Mouse (Mus musculus): ENCODE data around the gene Vmn2r12. TPM values are rescaled to one million over a fixed set of nuclear protein-coding genes. Genes with fewer than 3 reads are reported as not detected.
"Not testable (repeated sequence)": the region's sequence is repeated elsewhere in the genome, so short reads cannot be mapped to it uniquely, and the experiment has no call there.

The Vmn2r12 gene
- polyA plus RNA-seq (2015; fragmentation: Nextera tagmentation; extraction: Ambion mirVana), result not detected in 2 replicates

GRCm38 (mm10) chr5:109097850-109098249 lies at the start of gene Vmn2r12:
Vmn2r12 (minus strand) TSS chr5:109097950.
- ATAC-seq; H3K27ac ChIP-seq (ENCODE audit: low read depth, low read length); H3K36me3 ChIP-seq (ENCODE audit: control insufficient read depth, insufficient read depth, low read length); H3K4me1 ChIP-seq (ENCODE audit: control insufficient read depth, insufficient read depth, low read depth, low read length); H3K9ac ChIP-seq (ENCODE audit: low read depth, low read length); H3K4me3 ChIP-seq (ENCODE audit: low read length); H3K4me2 ChIP-seq (ENCODE audit: low read length); H3K9me3 ChIP-seq (ENCODE audit: control insufficient read depth, low read length); H3K27me3 ChIP-seq (replicated peaks; ENCODE audit: control insufficient read depth, insufficient read depth, low read length): not testable (repeated sequence)
- 87% methylated on average over 5 of the region's 5 CpGs for WGBS

- 72% methylated on average over 2 of the region's 2 CpGs for WGBS
- no peaks in the 10 kb centered on the region for H3K27me3 ChIP-seq (replicated peaks; ENCODE audit: control insufficient read depth, insufficient read depth, low read length)
- H3K27ac ChIP-seq (ENCODE audit: low read depth, low read length), result no peak overlapping the region
- H3K4me1 ChIP-seq (ENCODE audit: control insufficient read depth, insufficient read depth, low read depth, low read length), result no peaks in the 10 kb centered on the region
- no peak for ATAC-seq
- H3K9me3 ChIP-seq (ENCODE audit: control insufficient read depth, low read length), result peaks cover 11% of the 10 kb centered on the region
- no peak overlapping the region for H3K4me2 ChIP-seq (ENCODE audit: low read length)
- H3K9ac ChIP-seq (ENCODE audit: low read depth, low read length), result no peak overlapping the region
- H3K36me3 ChIP-seq (ENCODE audit: control insufficient read depth, insufficient read depth, low read length), result no peaks in the 10 kb centered on the region
- no peak overlapping the region for H3K4me3 ChIP-seq (ENCODE audit: low read length)
Measured at GRCm38 (mm10) chr5:109139546-109139945, 41.8 kb upstream of the Vmn2r12 start.

DNA sequence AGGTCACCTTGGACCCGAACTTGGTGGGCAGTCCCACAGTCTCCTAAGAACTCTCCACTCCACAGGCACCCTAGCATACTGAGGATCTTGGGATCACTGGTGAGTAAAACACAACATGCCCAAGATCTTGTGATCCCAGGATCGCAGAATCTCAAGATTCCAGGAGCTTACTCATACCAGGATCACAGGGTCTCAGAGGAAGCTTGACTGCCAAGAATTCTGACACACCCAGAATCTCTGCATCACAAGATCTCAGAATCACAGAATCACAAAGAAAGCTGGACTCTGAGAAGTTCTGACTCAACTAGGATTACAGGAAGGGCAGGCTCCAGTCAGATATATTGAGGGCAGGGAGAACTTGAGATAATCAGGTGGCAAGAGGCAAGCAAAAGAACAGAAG lies 39.0 kb upstream of the Vmn2r12 start:
- peaks cover 11% of the 10 kb centered on the region for H3K9me3 ChIP-seq (ENCODE audit: control insufficient read depth, low read length)
- WGBS, result 74% methylated on average over 2 of the region's 2 CpGs
- no peaks in the 10 kb centered on the region for H3K4me1 ChIP-seq (ENCODE audit: control insufficient read depth, insufficient read depth, low read depth, low read length)
- H3K27me3 ChIP-seq (replicated peaks; ENCODE audit: control insufficient read depth, insufficient read depth, low read length), result no peaks in the 10 kb centered on the region
- no peak overlapping the region for H3K9ac ChIP-seq (ENCODE audit: low read depth, low read length)
- H3K4me2 ChIP-seq (ENCODE audit: low read length), result no peak overlapping the region
- ATAC-seq, result no peak
- no peak overlapping the region for H3K4me3 ChIP-seq (ENCODE audit: low read length)
- no peak overlapping the region for H3K27ac ChIP-seq (ENCODE audit: low read depth, low read length)
- no peaks in the 10 kb centered on the region for H3K36me3 ChIP-seq (ENCODE audit: control insufficient read depth, insufficient read depth, low read length)

DNA sequence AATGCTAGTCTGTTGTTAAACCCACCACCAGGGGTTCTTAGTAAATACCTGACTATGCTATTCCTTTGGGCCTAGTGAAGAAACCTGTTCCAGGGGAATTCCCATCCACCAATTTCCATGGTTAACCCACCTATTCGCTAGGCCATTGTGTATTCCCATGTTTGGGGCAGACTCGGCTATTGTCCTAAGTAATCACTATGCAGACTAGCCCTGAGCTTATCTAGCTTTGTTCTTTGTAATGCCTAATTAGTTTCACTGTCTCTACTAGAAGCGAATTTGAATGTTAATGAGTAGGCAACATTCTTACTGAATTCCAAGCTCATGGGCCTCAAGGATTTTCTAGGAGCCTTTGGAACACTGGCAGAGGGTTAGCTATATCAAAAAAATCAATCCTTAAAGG lies 1.3 kb downstream of the Vmn2r12 start:
- H3K9ac ChIP-seq (ENCODE audit: low read depth, low read length); H3K27ac ChIP-seq (ENCODE audit: low read depth, low read length); H3K4me3 ChIP-seq (ENCODE audit: low read length); H3K4me1 ChIP-seq (ENCODE audit: control insufficient read depth, insufficient read depth, low read depth, low read length); H3K4me2 ChIP-seq (ENCODE audit: low read length); H3K27me3 ChIP-seq (replicated peaks; ENCODE audit: control insufficient read depth, insufficient read depth, low read length); ATAC-seq; H3K9me3 ChIP-seq (ENCODE audit: control insufficient read depth, low read length); H3K36me3 ChIP-seq (ENCODE audit: control insufficient read depth, insufficient read depth, low read length): not testable (repeated sequence)
- WGBS, result 80% methylated on average over 3 of the region's 3 CpGs

DNA sequence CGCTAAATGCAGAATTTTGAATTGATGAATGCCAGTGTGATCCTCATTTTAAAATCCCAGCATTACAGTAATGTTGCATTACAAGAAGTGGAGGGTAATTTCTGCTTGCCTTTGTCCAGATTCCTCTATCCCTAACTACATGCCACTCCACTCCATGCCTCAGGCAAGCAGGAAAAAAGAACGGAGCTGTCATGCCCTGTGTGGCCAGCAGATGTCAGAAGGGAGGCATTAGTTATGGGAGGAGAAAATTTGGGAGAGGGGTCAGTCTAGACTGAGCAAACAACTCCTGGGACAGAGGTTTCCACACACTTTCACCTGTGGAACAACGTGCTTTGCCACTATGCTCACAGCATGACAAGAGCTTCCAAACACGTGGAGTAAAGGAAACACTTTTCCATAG lies 25.7 kb downstream of the Vmn2r12 start:
- not testable (repeated sequence) for H3K9me3 ChIP-seq (ENCODE audit: control insufficient read depth, low read length); H3K4me1 ChIP-seq (ENCODE audit: control insufficient read depth, insufficient read depth, low read depth, low read length); H3K27ac ChIP-seq (ENCODE audit: low read depth, low read length); H3K4me3 ChIP-seq (ENCODE audit: low read length); H3K4me2 ChIP-seq (ENCODE audit: low read length); H3K9ac ChIP-seq (ENCODE audit: low read depth, low read length); H3K27me3 ChIP-seq (replicated peaks; ENCODE audit: control insufficient read depth, insufficient read depth, low read length); H3K36me3 ChIP-seq (ENCODE audit: control insufficient read depth, insufficient read depth, low read length); ATAC-seq
- 48% methylated on average over 4 of the region's 4 CpGs for WGBS

DNA sequence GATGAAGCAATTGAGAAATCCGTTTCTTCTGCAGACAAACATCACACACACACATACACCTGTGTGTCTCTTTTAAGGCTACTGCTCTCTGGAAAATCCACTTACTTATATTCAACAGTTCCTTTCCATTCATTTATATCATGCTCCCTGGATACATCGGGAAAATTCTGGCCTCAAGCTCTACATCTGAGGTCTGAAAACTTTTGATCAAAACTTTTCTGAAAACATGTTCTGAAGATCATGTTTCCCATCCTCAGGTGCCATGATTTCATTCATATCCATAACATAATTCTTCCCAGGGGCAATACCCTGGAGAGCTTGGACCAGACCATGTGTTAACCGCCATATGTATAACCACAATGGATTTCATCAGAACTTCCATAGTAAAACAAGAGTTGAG lies 38.3 kb downstream of the Vmn2r12 start, which contains the start of gene Vmn2r11:
Gene Vmn2r11 (minus strand): TSS at position 101 of the 400 bp plus-strand sequence.
- H3K4me3 ChIP-seq (ENCODE audit: low read length); H3K4me2 ChIP-seq (ENCODE audit: low read length); H3K27me3 ChIP-seq (replicated peaks; ENCODE audit: control insufficient read depth, insufficient read depth, low read length); H3K4me1 ChIP-seq (ENCODE audit: control insufficient read depth, insufficient read depth, low read depth, low read length); ATAC-seq; H3K36me3 ChIP-seq (ENCODE audit: control insufficient read depth, insufficient read depth, low read length); H3K27ac ChIP-seq (ENCODE audit: low read depth, low read length); H3K9me3 ChIP-seq (ENCODE audit: control insufficient read depth, low read length); H3K9ac ChIP-seq (ENCODE audit: low read depth, low read length): not testable (repeated sequence)
- WGBS, result 84% methylated on average over 3 of the region's 3 CpGs

DNA sequence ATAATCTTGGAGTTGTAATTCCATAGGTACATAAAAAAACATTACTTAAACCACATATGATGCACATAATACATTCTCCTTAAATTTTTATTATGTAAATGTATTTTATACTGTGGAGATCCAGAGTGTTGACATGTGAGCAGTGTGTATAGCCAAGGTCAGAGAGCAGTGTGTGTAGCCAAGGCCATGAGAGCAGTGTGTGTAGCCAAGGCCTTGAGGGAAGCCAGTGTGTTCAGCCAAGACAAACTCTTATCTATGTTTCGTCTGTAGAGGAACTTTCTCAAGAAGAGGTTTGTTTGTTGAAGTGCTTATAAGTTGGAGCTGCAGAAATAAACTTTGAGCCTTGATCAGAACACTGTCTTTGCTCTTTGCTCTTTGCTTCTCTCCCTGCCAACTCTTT lies 42.5 kb downstream of the Vmn2r12 start:
- no peaks in the 10 kb centered on the region for H3K4me1 ChIP-seq (ENCODE audit: control insufficient read depth, insufficient read depth, low read depth, low read length)
- 65% methylated on average over 1 of the region's 1 CpGs for WGBS
- no peak for ATAC-seq
- H3K27ac ChIP-seq (ENCODE audit: low read depth, low read length), result no peak overlapping the region
- no peak overlapping the region for H3K9ac ChIP-seq (ENCODE audit: low read depth, low read length)
- no peak overlapping the region for H3K4me3 ChIP-seq (ENCODE audit: low read length)
- H3K9me3 ChIP-seq (ENCODE audit: control insufficient read depth, low read length), result peaks cover 3% of the 10 kb centered on the region; the same call in 1 of the 2 replicates
- no peaks in the 10 kb centered on the region for H3K36me3 ChIP-seq (ENCODE audit: control insufficient read depth, insufficient read depth, low read length)
- H3K27me3 ChIP-seq (replicated peaks; ENCODE audit: control insufficient read depth, insufficient read depth, low read length), result no peaks in the 10 kb centered on the region
- H3K4me2 ChIP-seq (ENCODE audit: low read length), result no peak overlapping the region

Other genes with a start within 250 kb of the Vmn2r12 start
- gene Vmn2r9, start 245.3 kb downstream of the Vmn2r12 start, polyA plus RNA-seq (2015; fragmentation: Nextera tagmentation; extraction: Ambion mirVana), result not detected in 2 replicates
- gene Vmn2r10, start 91.4 kb downstream of the Vmn2r12 start, polyA plus RNA-seq (2015; fragmentation: Nextera tagmentation; extraction: Ambion mirVana), result not detected in 2 replicates
- not detected in 2 replicates for gene Vmn2r11, start 38.4 kb downstream of the Vmn2r12 start, polyA plus RNA-seq (2015; fragmentation: Nextera tagmentation; extraction: Ambion mirVana)
- not detected in 2 replicates for gene Vmn2r13, start 94.2 kb upstream of the Vmn2r12 start, polyA plus RNA-seq (2015; fragmentation: Nextera tagmentation; extraction: Ambion mirVana)
- gene Vmn2r14, start 126.8 kb upstream of the Vmn2r12 start, polyA plus RNA-seq (2015; fragmentation: Nextera tagmentation; extraction: Ambion mirVana), result not detected in 2 replicates
- gene Vmn2r15, start 199.7 kb upstream of the Vmn2r12 start, polyA plus RNA-seq (2015; fragmentation: Nextera tagmentation; extraction: Ambion mirVana), result not detected in 2 replicates
- gene Vmn2r16, start 232.2 kb upstream of the Vmn2r12 start, polyA plus RNA-seq (2015; fragmentation: Nextera tagmentation; extraction: Ambion mirVana), result not detected in 2 replicates

All from hindbrain, embryonic 16.5 days (tissue).